Mouse (Mus musculus): ENCODE measurements around the gene Angel1. TPM values are rescaled to one million over a fixed set of nuclear protein-coding genes. Genes with fewer than 3 reads are reported as not detected.
A peak's percentile ranks its signal among the peaks of the same experiment; 100 is the strongest.

The Angel1 gene
- polyA plus RNA-seq, 1 experiment from 2014 or later = 10.6 TPM

DNA sequence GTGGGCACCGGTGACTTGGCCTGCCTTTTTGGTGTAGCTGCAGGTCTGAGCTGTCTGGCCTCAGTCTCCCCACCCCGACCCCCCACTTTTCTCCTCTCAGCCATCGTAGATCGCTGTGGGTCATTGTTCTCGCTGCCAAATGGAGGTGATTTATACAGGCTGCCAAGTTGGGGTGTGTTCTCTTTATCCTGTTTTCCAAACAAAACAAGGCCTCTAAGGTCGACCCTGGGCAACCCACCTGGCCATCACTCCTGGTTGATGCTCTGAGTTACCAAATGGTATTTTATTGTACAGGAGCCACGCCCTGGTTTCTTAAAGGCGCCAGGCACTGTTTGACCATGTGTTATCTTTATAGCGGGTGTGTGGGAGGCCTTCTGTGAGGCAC is 46.7 kb downstream of the Angel1 start:
- H3K4me2 ChIP-seq = peak overlapping the region; percentile 98
- H3K27me3 ChIP-seq (replicated peaks) = no peaks in the 10 kb centered on the region
- no peaks in the 10 kb centered on the region for H3K9me3 ChIP-seq (replicated peaks)
- no peak for ATAC-seq (ENCODE audit: insufficient number of reproducible peaks, low FRiP score)
- H3K4me1 ChIP-seq (replicated peaks) = peaks cover 36% of the 10 kb centered on the region
- peak overlapping the region; percentile 92 for H3K9ac ChIP-seq
- WGBS = 5% methylated on average over 9 of the region's 9 CpGs
- peak overlapping the region; percentile 81 for H3K4me3 ChIP-seq
- peak overlapping the region; percentile 77 for H3K27ac ChIP-seq (ENCODE audit: poor library complexity, severe bottlenecking)
- no peaks in the 10 kb centered on the region for H3K36me3 ChIP-seq

GRCm38 (mm10) chr12:86678591-86679545 is 47.4 kb downstream of the Angel1 start, which contains the start of gene Vash1:
Vash1 (plus strand) TSS chr12:86678700.
- Histone ChIP-seq H3K9me3 (replicated peaks) (peaks cover 4% of the 10 kb centered on the region; the same call in 1 of the 2 replicates), H3K27ac (ENCODE audit: poor library complexity, severe bottlenecking) (peak within 1 kb of the TSS; percentile 77), H3K4me2 (peak within 1 kb of the TSS; percentile 98), H3K27me3 (replicated peaks) (no peaks in the 10 kb centered on the region), H3K36me3 (no peaks in the 10 kb centered on the region), H3K4me1 (replicated peaks) (peaks cover 36% of the 10 kb centered on the region), H3K4me3 (peak within 1 kb of the TSS; percentile 81), H3K9ac (peak within 1 kb of the TSS; percentile 92)
- peak; percentile 79 for ATAC-seq (ENCODE audit: insufficient number of reproducible peaks, low FRiP score)
- WGBS = under 1% methylated on average over 90 of the region's 94 CpGs

DNA sequence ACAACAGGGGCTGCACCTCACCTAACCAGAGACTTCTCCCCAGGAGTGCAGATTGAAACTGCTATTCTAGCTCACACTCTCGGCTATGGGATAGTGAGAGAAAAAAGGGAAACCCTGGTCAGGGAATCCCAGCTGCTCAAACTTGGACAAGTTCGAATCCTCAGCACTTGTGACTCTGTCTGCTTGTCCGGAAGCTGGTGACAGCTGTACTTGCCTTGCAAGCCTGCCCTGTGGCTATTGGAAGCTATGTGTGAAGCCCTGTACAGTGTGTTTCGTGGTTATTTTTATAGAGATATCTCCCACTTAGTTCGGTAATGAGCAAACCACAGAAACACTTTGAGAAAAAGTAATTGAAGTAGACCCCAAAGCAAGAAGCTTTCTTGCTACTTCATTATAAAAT is 53.8 kb downstream of the Angel1 start:
- Histone ChIP-seq H3K27ac (ENCODE audit: poor library complexity, severe bottlenecking) (0 out of 2 replicates have a peak overlapping the region, but pooled peaks have one; percentile 6), H3K4me1 (replicated peaks) (peaks cover 11% of the 10 kb centered on the region), H3K36me3 (no peaks in the 10 kb centered on the region), H3K9me3 (replicated peaks) (peaks cover 4% of the 10 kb centered on the region; the same call in 1 of the 2 replicates), H3K4me3 (no peak overlapping the region), H3K27me3 (replicated peaks) (no peaks in the 10 kb centered on the region), H3K9ac (no peak overlapping the region), H3K4me2 (no peak overlapping the region)
- ATAC-seq (ENCODE audit: insufficient number of reproducible peaks, low FRiP score) = no peak
- WGBS = 42% methylated on average over 5 of the region's 5 CpGs

DNA sequence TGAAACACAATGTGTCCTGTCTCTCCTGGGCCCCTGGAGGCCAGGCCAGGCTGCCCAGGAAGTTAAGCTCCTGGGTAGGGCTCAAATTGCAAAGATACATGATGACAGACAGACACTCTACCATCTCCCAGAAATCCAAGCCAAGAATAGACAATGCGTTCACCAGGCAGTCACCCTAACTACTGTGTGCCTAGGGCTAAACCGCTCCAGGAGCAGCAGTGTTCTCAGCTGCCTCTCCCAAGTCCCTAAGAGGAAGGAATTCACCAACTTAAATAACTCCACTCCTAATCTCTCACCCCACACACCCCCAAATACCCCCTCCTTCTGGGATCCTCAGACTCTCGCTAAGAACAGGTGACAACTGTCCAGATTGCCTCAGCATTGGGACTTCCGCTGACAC is 54.2 kb downstream of the Angel1 start:
- Histone ChIP-seq H3K9ac (no peak overlapping the region), H3K36me3 (no peaks in the 10 kb centered on the region)
- ATAC-seq (ENCODE audit: insufficient number of reproducible peaks, low FRiP score) = no peak

DNA sequence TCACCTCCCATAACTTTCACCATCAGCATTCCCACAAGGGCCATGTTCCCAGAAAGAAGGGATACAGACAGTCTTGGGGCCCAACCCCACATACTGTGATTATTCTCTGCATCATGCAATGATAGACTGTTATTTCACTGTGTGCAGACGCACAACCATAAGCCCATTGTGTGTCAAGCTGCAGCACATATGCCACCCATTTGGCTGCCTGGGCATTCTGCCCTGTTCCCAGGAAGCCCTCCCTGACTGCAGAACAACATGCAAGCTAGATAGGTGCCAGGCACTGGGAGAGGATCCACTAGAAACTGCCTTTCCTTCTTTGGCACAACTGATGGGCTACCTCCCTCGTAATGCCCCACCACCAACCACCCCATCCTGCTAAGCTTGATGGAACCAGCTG is 57.9 kb downstream of the Angel1 start:
- Histone ChIP-seq H3K9ac (no peak overlapping the region), H3K4me1 (replicated peaks) (peaks cover 11% of the 10 kb centered on the region), H3K27me3 (replicated peaks) (no peaks in the 10 kb centered on the region), H3K36me3 (no peaks in the 10 kb centered on the region), H3K27ac (ENCODE audit: poor library complexity, severe bottlenecking) (no peak overlapping the region), H3K4me3 (no peak overlapping the region), H3K9me3 (replicated peaks) (no peaks in the 10 kb centered on the region), H3K4me2 (no peak overlapping the region)
- 85% methylated on average over 2 of the region's 2 CpGs for WGBS
- ATAC-seq (ENCODE audit: insufficient number of reproducible peaks, low FRiP score) = no peak

More for the DNA sequence above, 54.2 kb downstream of the Angel1 start:
- peaks cover 4% of the 10 kb centered on the region; the same call in 1 of the 2 replicates for H3K9me3 ChIP-seq (replicated peaks)
- no peak overlapping the region for H3K4me3 ChIP-seq
- WGBS = 50% methylated on average over 4 of the region's 4 CpGs
- H3K27ac ChIP-seq (ENCODE audit: poor library complexity, severe bottlenecking) = 0 out of 2 replicates have a peak overlapping the region, but pooled peaks have one; percentile 6
- no peaks in the 10 kb centered on the region for H3K27me3 ChIP-seq (replicated peaks)
- H3K4me1 ChIP-seq (replicated peaks) = peaks cover 11% of the 10 kb centered on the region
- no peak overlapping the region for H3K4me2 ChIP-seq

DNA sequence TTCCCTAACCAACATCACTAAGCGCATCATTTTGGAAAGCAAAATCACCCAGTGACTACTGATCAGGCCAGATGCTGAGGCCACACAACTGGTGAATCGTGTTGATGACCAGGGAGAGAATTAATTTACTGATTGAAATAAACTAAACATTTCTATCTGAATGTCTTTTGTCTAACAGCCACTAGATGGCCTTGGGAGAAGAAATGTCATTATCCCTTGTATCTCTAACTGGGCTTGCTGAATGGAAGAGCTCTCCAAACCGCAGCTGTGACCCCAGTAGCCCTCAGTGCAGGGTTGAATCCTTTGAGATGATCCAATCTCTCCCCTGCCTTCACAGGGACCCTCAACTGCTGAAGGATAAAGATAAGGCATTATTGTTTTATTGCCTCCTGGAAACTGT is 60.6 kb downstream of the Angel1 start:
- Histone ChIP-seq H3K9ac (no peak overlapping the region), H3K27me3 (replicated peaks) (no peaks in the 10 kb centered on the region), H3K4me1 (replicated peaks) (no peaks in the 10 kb centered on the region), H3K36me3 (no peaks in the 10 kb centered on the region), H3K4me3 (no peak overlapping the region), H3K9me3 (replicated peaks) (no peaks in the 10 kb centered on the region), H3K4me2 (no peak overlapping the region), H3K27ac (ENCODE audit: poor library complexity, severe bottlenecking) (no peak overlapping the region)
- ATAC-seq (ENCODE audit: insufficient number of reproducible peaks, low FRiP score) = no peak
- 61% methylated on average over 3 of the region's 3 CpGs for WGBS

GRCm38 (mm10) chr12:86660466-86660865 is 65.8 kb downstream of the Angel1 start:
- Histone ChIP-seq H3K9me3 (replicated peaks) (no peaks in the 10 kb centered on the region), H3K4me2 (no peak overlapping the region), H3K4me3 (no peak overlapping the region), H3K4me1 (replicated peaks) (peaks cover 12% of the 10 kb centered on the region), H3K27me3 (replicated peaks) (no peaks in the 10 kb centered on the region), H3K36me3 (no peaks in the 10 kb centered on the region), H3K9ac (no peak overlapping the region), H3K27ac (ENCODE audit: poor library complexity, severe bottlenecking) (no peak overlapping the region)
- no peak for ATAC-seq (ENCODE audit: insufficient number of reproducible peaks, low FRiP score)
- 73% methylated on average over 2 of the region's 2 CpGs for WGBS

GRCm38 (mm10) chr12:86659447-86659968 is 66.8 kb downstream of the Angel1 start:
- no peak overlapping the region for H3K4me3 ChIP-seq
- peaks cover 17% of the 10 kb centered on the region for H3K4me1 ChIP-seq (replicated peaks)
- H3K36me3 ChIP-seq = no peaks in the 10 kb centered on the region
- H3K9ac ChIP-seq = no peak overlapping the region
- H3K27me3 ChIP-seq (replicated peaks) = no peaks in the 10 kb centered on the region
- no peak for ATAC-seq (ENCODE audit: insufficient number of reproducible peaks, low FRiP score)
- H3K27ac ChIP-seq (ENCODE audit: poor library complexity, severe bottlenecking) = no peak overlapping the region
- H3K9me3 ChIP-seq (replicated peaks) = no peaks in the 10 kb centered on the region
- WGBS = 43% methylated on average over 6 of the region's 6 CpGs
- H3K4me2 ChIP-seq = no peak overlapping the region

DNA sequence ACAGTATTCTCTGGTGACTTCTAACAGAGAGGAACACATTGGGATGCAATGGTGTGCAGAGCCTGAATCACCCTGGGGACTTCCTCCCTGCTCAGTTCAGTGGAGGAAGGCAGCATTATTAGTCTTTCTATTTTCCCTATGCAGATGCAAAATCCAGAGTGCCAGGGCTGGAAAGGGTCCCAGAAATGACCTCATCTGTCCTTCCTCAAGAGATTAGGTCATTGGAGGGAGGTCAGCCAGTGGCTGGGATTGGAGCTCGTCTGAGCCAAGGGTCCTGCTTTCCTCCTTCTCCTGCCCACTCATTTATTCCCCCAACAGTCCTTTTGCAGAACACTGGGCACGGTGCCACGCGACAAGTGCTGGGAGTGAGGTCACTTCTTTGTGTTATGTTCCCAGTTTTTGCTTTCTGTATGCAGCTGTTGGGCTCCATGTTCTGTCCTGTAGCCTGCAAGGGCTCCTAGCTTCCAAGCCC is 73.7 kb downstream of the Angel1 start:
- 27% methylated on average over 4 of the region's 4 CpGs for WGBS
- Histone ChIP-seq H3K27ac (ENCODE audit: poor library complexity, severe bottlenecking) (peak overlapping the region; percentile 84), H3K27me3 (replicated peaks) (no peaks in the 10 kb centered on the region), H3K4me3 (no peak overlapping the region), H3K36me3 (no peaks in the 10 kb centered on the region), H3K9me3 (replicated peaks) (0 out of 2 replicates have a peak, but pooled peaks cover 5% of the 10 kb centered on the region), H3K4me2 (peak overlapping the region; percentile 17; the same call in 1 of the 2 replicates), H3K9ac (0 out of 2 replicates have a peak overlapping the region, but pooled peaks have one; percentile 15), H3K4me1 (replicated peaks) (peaks cover 37% of the 10 kb centered on the region)
- ATAC-seq (ENCODE audit: insufficient number of reproducible peaks, low FRiP score) = peak; percentile 83

- Histone ChIP-seq H3K4me2 (no peak overlapping the region), H3K9me3 (replicated peaks) (0 out of 2 replicates have a peak, but pooled peaks cover 5% of the 10 kb centered on the region), H3K4me1 (replicated peaks) (peaks cover 48% of the 10 kb centered on the region), H3K9ac (no peak overlapping the region), H3K27ac (ENCODE audit: poor library complexity, severe bottlenecking) (no peak overlapping the region), H3K4me3 (no peak overlapping the region), H3K36me3 (no peaks in the 10 kb centered on the region), H3K27me3 (replicated peaks) (no peaks in the 10 kb centered on the region)
- 90% methylated on average over 8 of the region's 8 CpGs for WGBS
- ATAC-seq (ENCODE audit: insufficient number of reproducible peaks, low FRiP score) = no peak
Measured at GRCm38 (mm10) chr12:86651301-86651860, 74.9 kb downstream of the Angel1 start.
